Mouse (Mus musculus) embryonic fibroblast, embryonic 13.5 days (primary cell): ENCODE results near the gene Bnip1.

Experiments used
- CTCF ChIP-seq: IDR thresholded peaks from 2 replicates; pipeline ENCODE4 v1.5.1; 2011; ENCODE audit warnings: mild to moderate bottlenecking, control low read depth, low read length, moderate library complexity, borderline replicate concordance; ENCODE audit not compliant: insufficient read depth
- POLR2A ChIP-seq: IDR thresholded peaks from 2 replicates; pipeline ENCODE4 v1.6.1; 2011; ENCODE audit warnings: low read depth, mild to moderate bottlenecking, control low read depth, low read length, moderate library complexity

DNA sequence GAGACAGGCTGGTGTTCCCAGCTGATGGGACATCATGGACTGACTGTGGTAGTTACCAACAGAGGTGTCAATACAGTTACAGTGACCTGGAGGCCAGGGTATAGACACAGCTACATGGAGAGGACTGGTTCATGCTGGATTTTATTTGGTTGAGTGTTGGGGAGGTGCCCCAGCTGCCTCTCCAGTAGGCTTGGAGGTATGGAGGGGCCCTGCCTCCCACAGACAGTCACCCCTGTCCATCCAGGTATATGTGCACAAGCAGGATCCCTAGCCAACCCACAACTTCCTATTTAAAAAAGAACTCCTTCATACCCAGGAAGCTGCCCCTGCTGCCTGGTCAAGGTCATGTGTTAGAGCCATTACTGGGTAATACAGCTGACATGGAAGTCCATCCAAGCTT is 36.9 kb downstream of the Bnip1 start:
- TF ChIP-seq CTCF: no peak
- no peak for TF ChIP-seq POLR2A
